Mouse (Mus musculus) lung, embryonic 15.5 days (tissue): ENCODE data around the gene Gm26602. TPM values are rescaled to one million over a fixed set of nuclear protein-coding genes. Genes with fewer than 3 reads are reported as not detected.

Experiments
- ATAC-seq: fragments of 200-750 bp; cut with Nextera tagmentation; 2 replicates; pipeline ENCODE4 v1.8.0; 2017; ENCODE audit warnings: moderate number of reproducible peaks, borderline replicate concordance; ENCODE audit not compliant: low FRiP score, low TSS enrichment; ENCODE audit errors: extremely low read depth
- H3K27ac ChIP-seq: fragments of 300-500 bp; sonication (generic); 2 replicates; pipeline ENCODE4 v1.5.1; 2015; ENCODE audit warnings: moderate library complexity, mild to moderate bottlenecking, inconsistent platforms
- H3K27me3 ChIP-seq: fragments of 300-500 bp; sonication (generic); 2 replicates; pipeline ENCODE4 v1.6.1; 2015; ENCODE audit warnings: inconsistent platforms
- H3K36me3 ChIP-seq: fragments of 300-500 bp; sonication (generic); 2 replicates; pipeline ENCODE4 v1.6.1; 2015; ENCODE audit warnings: inconsistent platforms
- H3K4me1 ChIP-seq: fragments of 300-500 bp; sonication (generic); 2 replicates; pipeline ENCODE4 v1.6.1; 2015; ENCODE audit warnings: inconsistent platforms
- H3K4me2 ChIP-seq: fragments of 300-500 bp; sonication (generic); 2 replicates; pipeline ENCODE4 v1.6.1; 2015; ENCODE audit warnings: inconsistent platforms, mild to moderate bottlenecking, moderate library complexity
- H3K4me3 ChIP-seq: fragments of 300-500 bp; sonication (generic); 2 replicates; pipeline ENCODE4 v1.5.1; 2015; ENCODE audit warnings: mild to moderate bottlenecking, inconsistent platforms
- H3K9ac ChIP-seq: fragments of 300-500 bp; sonication (generic); 2 replicates; pipeline ENCODE4 v1.6.1; 2015; ENCODE audit warnings: inconsistent platforms
- H3K9me3 ChIP-seq: fragments of 300-500 bp; sonication (generic); 2 replicates; pipeline ENCODE4 v1.6.1; 2016; ENCODE audit warnings: inconsistent platforms
- WGBS: fragments of 180-500 bp; shearing (Covaris S2); methylation state at CpG from one replicate; pipeline ENCODE4 v1.1.7; 2015; 5-methylcytosine and 5-hydroxymethylcytosine counted together
- polyA plus RNA-seq: library from polyadenylated mRNA; unstranded; fragments of >200 nt; fragmentation: Nextera tagmentation; extraction: Ambion mirVana; gene quantifications from 2 replicates; pipeline ENCODE4 v1.2.1, GENCODE M21; 2015

Gene Gm26602
- polyA plus RNA-seq, 1 experiment from 2014 or later = 1.2 TPM

DNA sequence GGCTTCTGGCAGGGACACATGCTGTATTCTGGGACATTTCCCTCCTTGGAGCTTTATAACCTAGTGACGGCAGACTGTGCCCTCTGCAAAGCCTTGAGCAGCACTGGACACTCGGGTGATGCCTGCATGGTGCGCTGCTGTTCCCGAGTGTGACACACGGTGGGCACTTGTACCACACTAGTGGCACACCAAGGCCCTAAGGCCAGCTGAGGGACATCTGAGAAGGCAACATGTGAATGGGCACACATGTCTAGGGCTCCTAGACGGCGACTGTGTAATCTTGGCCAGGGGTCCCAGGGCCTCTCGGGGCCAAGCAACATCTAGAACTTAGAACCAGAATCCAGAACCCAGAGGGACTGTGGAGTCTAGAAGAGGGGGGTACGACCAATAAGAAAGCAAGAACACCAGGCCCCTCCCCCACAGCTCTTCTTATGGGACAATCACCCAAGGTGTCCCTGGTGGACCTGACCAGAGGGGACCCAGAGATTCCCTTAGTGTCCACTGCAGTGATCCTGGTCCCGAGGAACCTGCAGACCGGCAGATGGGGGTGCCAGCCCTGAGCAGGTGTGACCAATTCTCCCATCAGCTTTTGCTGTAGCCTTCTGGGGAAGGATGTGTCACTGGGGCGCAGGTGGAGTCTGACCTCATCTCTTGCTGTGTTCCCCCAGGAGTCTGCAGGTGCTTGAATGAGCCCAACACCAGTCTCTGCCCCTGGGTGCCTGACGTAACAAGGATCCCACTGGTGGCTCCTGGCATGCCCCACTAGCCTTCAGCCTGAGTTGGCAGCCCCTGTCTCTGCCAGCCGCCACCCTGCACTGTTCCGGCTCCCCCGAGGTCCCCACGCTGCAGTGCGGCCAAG, 19.5 kb downstream of the Gm26602 start:
- no peaks in the 10 kb centered on the region for H3K27me3 ChIP-seq
- ATAC-seq = no peak
- H3K4me1 ChIP-seq = peaks cover 77% of the 10 kb centered on the region
- H3K9me3 ChIP-seq = no peaks in the 10 kb centered on the region
- WGBS = 86% methylated on average over 18 of the region's 18 CpGs
- H3K4me3 ChIP-seq = no peak overlapping the region
- H3K36me3 ChIP-seq = 0 out of 2 replicates have a peak, but pooled peaks cover 3% of the 10 kb centered on the region
- no peak overlapping the region for H3K4me2 ChIP-seq
- no peak overlapping the region for H3K9ac ChIP-seq
- H3K27ac ChIP-seq = no peak overlapping the region

DNA sequence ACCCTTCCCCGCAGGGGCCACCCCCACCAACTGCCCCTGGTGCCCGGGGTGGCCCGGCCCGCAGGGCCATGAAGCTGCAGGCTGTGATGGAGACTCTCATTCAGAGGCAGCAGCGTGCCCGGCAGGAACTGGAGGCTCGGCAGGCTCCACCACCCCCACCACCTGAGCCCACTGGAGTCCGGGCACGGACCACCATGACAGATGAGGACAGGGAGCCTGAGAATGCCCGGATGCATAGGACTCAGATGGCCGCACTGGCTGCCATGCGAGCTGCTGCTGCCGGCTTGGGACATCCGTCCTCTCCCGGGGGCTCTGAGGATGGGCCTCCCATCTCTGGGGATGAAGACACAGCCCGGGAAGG, 20.1 kb downstream of the Gm26602 start:
- no peaks in the 10 kb centered on the region for H3K27me3 ChIP-seq
- H3K4me3 ChIP-seq = no peak overlapping the region
- H3K9me3 ChIP-seq = no peaks in the 10 kb centered on the region
- 87% methylated on average over 16 of the region's 16 CpGs for WGBS
- 0 out of 2 replicates have a peak, but pooled peaks cover 3% of the 10 kb centered on the region for H3K36me3 ChIP-seq
- no peak overlapping the region for H3K4me2 ChIP-seq
- peaks cover 78% of the 10 kb centered on the region for H3K4me1 ChIP-seq
- ATAC-seq = no peak
- H3K9ac ChIP-seq = no peak overlapping the region
- no peak overlapping the region for H3K27ac ChIP-seq

DNA sequence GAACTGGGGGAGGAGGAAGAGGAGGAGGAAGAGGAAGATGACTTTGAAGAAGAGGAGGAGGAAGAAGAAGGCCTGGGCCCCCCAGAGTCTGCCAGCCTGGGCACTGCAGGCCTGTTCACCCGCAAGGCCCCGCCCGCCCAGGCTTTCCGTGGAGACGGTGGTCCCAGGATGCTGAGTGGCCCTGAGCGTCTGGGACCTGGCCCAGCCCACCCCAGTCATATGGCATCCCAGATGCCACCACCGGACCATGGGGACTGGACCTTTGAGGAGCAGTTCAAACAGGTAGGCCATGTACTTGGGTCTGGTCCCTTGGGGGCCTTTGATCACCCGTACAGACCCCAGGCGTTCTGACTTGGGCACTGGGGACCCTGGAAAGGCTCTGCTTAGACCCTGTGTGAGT, 21.1 kb downstream of the Gm26602 start:
- Histone ChIP-seq H3K27ac (peak overlapping the region; percentile 77), H3K9ac (no peak overlapping the region), H3K9me3 (no peaks in the 10 kb centered on the region), H3K4me2 (no peak overlapping the region), H3K4me3 (no peak overlapping the region), H3K4me1 (peaks cover 82% of the 10 kb centered on the region), H3K27me3 (no peaks in the 10 kb centered on the region), H3K36me3 (0 out of 2 replicates have a peak, but pooled peaks cover 3% of the 10 kb centered on the region)
- 80% methylated on average over 9 of the region's 9 CpGs for WGBS
- ATAC-seq = no peak

DNA sequence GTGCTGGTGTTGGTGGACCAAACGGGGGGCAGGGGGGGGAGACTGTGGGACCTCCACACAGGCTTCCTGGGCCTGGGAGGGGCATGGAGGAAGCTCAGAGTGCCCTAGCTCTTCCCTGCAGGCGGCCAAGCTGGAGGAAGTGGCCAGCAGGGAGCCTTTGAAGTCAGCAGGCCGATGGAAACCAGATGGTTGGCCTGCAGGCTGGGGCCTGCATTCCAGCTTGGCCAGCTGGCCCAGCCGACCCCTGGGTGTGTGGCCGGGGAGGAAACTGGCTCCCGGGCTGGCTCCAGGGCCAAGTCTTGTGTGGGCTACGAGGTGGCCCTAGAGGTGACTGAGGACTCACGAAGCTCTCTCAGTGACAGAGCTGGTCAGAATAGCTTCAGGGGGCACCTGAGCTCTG, 22.1 kb downstream of the Gm26602 start:
- Histone ChIP-seq H3K9me3 (no peaks in the 10 kb centered on the region), H3K4me2 (peak overlapping the region; percentile 1; the same call in 1 of the 2 replicates), H3K9ac (no peak overlapping the region), H3K4me3 (0 out of 2 replicates have a peak overlapping the region, but pooled peaks have one; percentile 4), H3K27ac (peak overlapping the region; percentile 77), H3K4me1 (peaks cover 92% of the 10 kb centered on the region), H3K27me3 (no peaks in the 10 kb centered on the region), H3K36me3 (0 out of 2 replicates have a peak, but pooled peaks cover 3% of the 10 kb centered on the region)
- ATAC-seq = peak; percentile 44; the same call in 1 of the 2 replicates
- WGBS = 23% methylated on average over 8 of the region's 8 CpGs

DNA sequence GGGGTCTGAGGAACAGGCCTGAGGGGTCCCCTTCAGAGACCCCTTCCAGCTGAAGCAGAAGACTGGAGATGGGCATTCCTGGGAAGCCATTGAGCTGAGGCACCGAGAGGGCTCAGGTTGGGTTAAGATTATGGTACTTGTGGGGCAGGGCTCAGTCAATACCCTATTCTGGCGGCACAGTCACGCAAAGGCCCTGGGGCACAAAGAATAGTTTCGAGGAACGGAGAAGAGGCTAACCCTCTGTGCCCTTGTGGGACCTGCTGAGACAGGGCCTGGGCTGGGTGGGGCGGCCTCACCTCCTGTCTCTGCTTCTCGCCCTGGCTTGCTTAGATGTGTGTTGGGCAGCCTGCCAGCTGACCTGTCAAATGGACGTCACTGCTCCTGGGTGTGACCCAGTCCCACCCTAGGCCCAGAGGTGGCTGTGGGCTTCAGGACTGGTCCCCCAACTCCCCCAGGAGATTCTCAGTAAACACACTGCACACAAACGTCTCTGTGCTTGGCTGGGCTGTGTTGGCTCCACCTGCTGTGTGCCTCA, 22.6 kb downstream of the Gm26602 start:
- Histone ChIP-seq H3K9me3 (no peaks in the 10 kb centered on the region), H3K27me3 (no peaks in the 10 kb centered on the region), H3K4me2 (peak overlapping the region; percentile 1; the same call in 1 of the 2 replicates), H3K36me3 (0 out of 2 replicates have a peak, but pooled peaks cover 3% of the 10 kb centered on the region), H3K4me3 (no peak overlapping the region), H3K4me1 (peaks cover 95% of the 10 kb centered on the region), H3K9ac (no peak overlapping the region), H3K27ac (peak overlapping the region; percentile 77)
- WGBS = 54% methylated on average over 9 of the region's 9 CpGs
- ATAC-seq = no peak

GRCm38 (mm10) chr10:79933861-79934260, 23.2 kb downstream of the Gm26602 start:
- H3K36me3 ChIP-seq = 0 out of 2 replicates have a peak, but pooled peaks cover 3% of the 10 kb centered on the region
- no peaks in the 10 kb centered on the region for H3K27me3 ChIP-seq
- H3K4me2 ChIP-seq = no peak overlapping the region
- H3K27ac ChIP-seq = peak overlapping the region; percentile 52
- 65% methylated on average over 6 of the region's 6 CpGs for WGBS
- H3K4me1 ChIP-seq = peaks cover 93% of the 10 kb centered on the region
- ATAC-seq = no peak
- no peak overlapping the region for H3K4me3 ChIP-seq
- no peaks in the 10 kb centered on the region for H3K9me3 ChIP-seq
- no peak overlapping the region for H3K9ac ChIP-seq

DNA sequence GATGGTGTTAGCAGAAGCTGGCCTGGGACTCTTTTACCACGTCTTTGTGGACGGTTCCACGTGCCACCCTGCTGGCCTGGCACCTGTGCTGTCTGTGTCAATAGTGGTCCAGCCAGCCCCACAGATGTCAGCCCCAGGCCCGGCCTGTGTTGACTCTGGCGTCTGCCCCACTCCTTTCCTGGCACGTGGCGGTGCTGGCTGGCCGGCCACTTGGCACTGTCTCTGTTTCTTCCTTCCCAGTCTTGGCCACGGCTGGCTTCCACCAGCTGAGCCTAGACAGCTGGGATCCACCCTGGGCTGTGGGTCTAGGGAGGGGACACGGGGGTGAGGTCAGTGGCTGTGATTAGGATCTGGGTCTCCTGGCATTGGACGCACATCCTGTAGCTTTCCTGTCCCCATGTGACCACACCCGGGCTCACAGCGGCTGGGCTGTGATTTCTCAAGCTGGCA, 23.6 kb downstream of the Gm26602 start:
- Histone ChIP-seq H3K4me2 (no peak overlapping the region), H3K27me3 (no peaks in the 10 kb centered on the region), H3K4me1 (peaks cover 89% of the 10 kb centered on the region), H3K9ac (no peak overlapping the region), H3K9me3 (no peaks in the 10 kb centered on the region), H3K27ac (peak overlapping the region; percentile 52), H3K4me3 (no peak overlapping the region), H3K36me3 (0 out of 2 replicates have a peak, but pooled peaks cover 3% of the 10 kb centered on the region)
- WGBS = 38% methylated on average over 13 of the region's 13 CpGs
- peak; percentile 63 for ATAC-seq

- peak overlapping the region; percentile 52 for H3K27ac ChIP-seq
- no peak overlapping the region for H3K4me2 ChIP-seq
- H3K4me1 ChIP-seq = peaks cover 82% of the 10 kb centered on the region
- 0 out of 2 replicates have a peak, but pooled peaks cover 3% of the 10 kb centered on the region for H3K36me3 ChIP-seq
- no peak for ATAC-seq
- no peak overlapping the region for H3K4me3 ChIP-seq
- no peaks in the 10 kb centered on the region for H3K9me3 ChIP-seq
- no peak overlapping the region for H3K9ac ChIP-seq
- 85% methylated on average over 16 of the region's 16 CpGs for WGBS
- H3K27me3 ChIP-seq = no peaks in the 10 kb centered on the region
Observed at GRCm38 (mm10) chr10:79934794-79935569, 24.3 kb downstream of the Gm26602 start.

DNA sequence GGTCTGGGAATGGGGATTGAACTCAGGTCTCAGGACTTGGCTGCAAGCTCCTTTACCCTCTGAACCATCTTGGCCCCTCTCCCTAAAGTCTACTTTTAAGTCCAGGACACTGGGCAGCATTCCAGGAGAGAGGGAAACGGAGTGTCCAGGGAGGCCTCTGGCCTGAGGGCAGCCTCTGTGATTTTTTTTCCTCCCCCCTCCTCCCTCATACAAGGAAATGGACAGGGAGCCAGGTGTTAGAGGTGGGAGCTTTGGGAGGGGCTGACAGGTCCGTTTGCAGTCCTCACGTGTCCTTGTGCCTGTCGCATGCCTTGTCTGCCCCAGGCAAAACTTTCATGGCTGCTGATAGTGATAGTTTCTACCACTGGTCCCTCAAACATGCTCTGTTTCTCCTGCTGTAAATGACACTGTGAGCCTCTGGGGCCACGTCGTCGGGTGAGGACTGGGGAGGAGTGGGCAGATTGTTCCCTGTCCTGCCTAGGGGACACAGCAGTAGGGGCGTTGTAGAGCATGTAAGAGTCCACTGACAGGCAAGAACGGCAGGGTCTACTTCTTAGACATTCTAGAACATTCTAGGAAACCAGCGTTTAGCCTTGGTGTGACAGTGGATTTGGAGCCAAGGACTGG, 25.7 kb downstream of the Gm26602 start:
- peaks cover 77% of the 10 kb centered on the region for H3K4me1 ChIP-seq
- H3K9me3 ChIP-seq = no peaks in the 10 kb centered on the region
- 37% methylated on average over 10 of the region's 10 CpGs for WGBS
- no peak for ATAC-seq
- H3K27ac ChIP-seq = peak overlapping the region; percentile 82
- peak overlapping the region; percentile 2; the same call in 1 of the 2 replicates for H3K4me3 ChIP-seq
- no peaks in the 10 kb centered on the region for H3K27me3 ChIP-seq
- H3K4me2 ChIP-seq = peak overlapping the region; percentile 45
- 0 out of 2 replicates have a peak, but pooled peaks cover 3% of the 10 kb centered on the region for H3K36me3 ChIP-seq
- H3K9ac ChIP-seq = no peak overlapping the region; the same call in 1 of the 2 replicates

- Histone ChIP-seq H3K4me2 (peak overlapping the region; percentile 45), H3K27ac (peak overlapping the region; percentile 82), H3K9me3 (no peaks in the 10 kb centered on the region), H3K4me3 (peak overlapping the region; percentile 2; the same call in 1 of the 2 replicates), H3K4me1 (peaks cover 71% of the 10 kb centered on the region), H3K27me3 (no peaks in the 10 kb centered on the region), H3K9ac (no peak overlapping the region; the same call in none of the 2 replicates), H3K36me3 (peaks cover 6% of the 10 kb centered on the region; the same call in 1 of the 2 replicates)
- ATAC-seq = peak; percentile 33
- 32% methylated on average over 27 of the region's 27 CpGs for WGBS
Observed at GRCm38 (mm10) chr10:79936911-79937441, 26.3 kb downstream of the Gm26602 start.
